Mouse (Mus musculus) brain, adult 2 months (tissue): ENCODE results near the gene Pcx.
A peak's percentile ranks its signal among the peaks of the same experiment; 100 is the strongest.
"Not testable (repeated sequence)": the region's sequence is repeated elsewhere in the genome, so short reads cannot be mapped to it uniquely, and the experiment has no call there.

Experiments
- DNase-seq: peaks from one replicate; pipeline ENCODE4 v3.0.0; 2011; ENCODE audit warnings: low read depth, low spot score

The Pcx gene

DNA sequence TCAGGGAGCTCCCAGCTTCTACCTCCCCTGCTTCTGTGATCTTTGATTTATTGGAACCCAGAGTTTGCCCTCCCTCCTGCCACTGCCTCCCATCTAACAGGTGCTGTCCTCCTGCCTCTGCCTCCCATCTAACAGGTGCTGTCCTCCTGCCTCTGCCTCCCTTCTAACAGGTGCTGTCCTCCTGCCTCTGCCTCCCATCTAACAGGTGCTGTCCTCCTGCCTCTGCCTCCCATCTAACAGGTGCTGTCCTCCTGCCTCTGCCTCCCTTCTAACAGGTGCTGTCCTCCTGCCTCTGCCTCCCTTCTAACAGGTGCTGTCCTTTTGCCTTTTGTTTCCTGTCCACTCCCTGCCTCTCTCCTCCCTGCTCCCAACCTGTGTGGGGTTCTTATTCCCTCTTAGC is 76.5 kb downstream of the Pcx start:
- not testable (repeated sequence) for DNase-seq

DNA sequence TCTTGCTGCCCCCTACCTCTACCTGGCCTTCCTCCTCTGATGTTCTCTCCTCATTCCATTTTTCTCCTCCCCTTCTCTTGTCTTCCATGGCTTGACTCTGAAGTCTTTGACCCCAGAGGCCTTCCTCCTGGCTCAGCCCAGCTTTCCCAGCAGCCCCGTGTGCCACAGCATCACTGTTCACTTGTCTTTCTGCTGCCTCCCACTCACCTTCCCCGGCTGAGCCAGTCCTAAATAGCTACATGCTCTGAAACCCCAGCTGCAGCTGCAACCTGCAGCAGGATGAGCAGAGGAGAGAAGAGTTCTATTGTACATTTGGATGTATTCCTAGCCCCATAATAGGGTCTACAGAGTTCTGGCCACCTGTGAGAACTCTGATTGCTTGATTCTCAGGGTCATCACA is 77.2 kb downstream of the Pcx start:
- DNase-seq: peak; percentile 84

DNA sequence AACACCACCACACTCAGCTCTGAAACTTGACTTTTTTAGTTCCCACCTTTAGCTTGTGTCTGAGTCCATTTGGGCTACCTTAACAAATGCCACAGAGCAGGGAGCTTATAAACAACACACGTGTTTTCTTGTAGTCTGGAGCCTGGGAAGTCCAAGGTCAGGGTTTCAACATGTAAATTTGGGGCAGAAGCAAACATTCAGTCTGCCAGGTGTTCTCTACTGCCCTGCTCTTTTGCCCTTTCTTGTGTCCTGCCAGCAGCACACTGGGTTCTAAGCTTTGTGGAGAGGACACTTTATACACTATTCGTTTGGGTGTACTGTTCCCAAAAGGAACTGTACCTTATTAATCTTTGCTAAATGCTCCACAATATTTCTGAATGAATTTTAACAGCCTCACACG is 78.2 kb downstream of the Pcx start:
- no peak for DNase-seq

DNA sequence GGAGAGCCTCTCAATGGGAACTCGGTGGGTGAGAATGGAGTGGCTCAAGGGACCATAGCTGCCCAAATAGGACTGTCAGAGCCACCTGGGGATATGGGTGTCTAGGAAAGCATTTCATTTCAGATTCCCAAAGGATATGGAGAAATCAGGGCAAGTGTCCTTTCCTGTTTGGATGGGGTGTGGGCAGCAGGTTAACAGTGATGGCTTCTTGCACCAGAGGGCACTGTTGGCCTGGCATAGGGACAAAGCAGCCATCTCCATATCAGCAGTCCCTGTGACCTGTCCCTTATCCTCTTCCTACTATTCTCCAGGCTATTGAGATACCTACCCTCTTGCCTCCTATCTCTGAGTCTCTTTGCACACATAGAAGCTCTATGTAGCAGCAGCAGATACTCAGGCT is 78.8 kb downstream of the Pcx start:
- peak; percentile 48 for DNase-seq

DNA sequence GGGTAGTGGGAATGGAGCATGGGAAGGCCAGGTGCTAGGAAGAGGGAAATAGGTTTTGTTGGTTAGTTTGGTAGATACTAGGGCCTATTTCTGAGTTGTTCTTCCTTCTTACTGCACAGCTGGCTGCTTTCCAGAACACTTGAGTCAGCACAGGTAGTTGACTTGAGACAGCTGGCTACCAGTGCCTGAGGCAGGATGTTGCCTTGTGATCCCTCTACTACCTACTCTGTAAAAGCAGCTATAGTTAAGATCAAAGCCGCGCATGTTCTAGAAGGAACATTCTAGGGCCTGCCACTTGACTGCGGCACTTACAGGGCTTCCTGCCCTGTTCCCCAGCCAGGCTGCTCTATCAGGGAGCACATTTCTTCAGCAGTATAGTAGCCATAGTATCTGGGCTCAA is 79.8 kb downstream of the Pcx start:
- DNase-seq: peak; percentile 60

DNA sequence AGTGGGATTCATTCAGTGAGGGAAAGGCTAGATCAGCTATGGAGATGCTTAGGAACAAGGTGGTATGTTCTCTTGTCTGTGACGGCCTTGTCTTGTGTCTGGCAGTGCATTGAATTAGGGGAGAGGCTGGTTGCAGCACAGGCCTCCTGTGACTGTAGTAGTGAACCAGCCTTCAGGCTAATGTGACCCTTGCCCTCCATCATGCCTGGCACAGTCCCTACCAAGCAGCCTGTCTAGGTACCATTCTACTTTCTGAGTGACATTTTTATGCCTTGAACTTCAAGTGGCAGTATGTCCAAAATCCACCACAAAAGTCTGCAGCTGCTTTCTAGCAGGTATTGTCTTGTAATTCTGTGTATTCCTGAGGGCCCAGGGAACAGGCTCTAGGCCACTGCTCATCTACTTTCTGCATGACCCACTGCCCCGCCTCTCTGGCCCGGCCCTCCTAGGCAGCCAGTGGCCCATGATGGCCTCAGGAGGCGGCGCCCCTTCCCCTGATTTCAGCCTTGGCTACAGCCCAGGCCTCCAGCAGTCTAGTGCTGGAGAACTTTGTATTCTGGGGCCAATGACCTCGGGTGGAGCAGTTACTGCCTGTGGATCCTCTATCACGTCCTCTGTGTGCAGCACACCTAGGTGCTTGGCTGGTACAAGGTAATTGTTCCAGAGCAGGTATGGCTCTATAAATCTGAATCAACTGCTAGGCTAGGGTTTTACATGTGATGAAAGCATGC is 83.7 kb downstream of the Pcx start:
- no peak for DNase-seq

DNA sequence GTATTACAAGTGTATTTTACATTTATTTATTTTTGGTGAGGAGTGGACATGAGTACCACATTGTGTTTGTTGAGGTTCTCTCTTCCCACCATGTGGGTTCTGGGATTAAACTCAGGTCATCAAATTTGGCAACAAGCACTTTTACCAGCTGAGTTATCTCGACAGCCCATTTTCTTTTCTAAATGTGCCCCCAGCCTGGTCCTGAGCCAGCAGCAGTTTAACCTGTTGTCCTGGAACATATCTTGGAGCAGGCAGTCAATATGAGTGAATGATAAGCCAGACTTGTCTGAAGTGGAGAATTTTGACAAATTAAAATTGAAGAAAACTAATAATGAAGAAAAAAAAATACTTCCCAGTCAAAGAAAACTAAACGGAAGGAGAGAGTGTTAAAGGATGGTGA is 85.8 kb downstream of the Pcx start:
- no peak for DNase-seq

DNA sequence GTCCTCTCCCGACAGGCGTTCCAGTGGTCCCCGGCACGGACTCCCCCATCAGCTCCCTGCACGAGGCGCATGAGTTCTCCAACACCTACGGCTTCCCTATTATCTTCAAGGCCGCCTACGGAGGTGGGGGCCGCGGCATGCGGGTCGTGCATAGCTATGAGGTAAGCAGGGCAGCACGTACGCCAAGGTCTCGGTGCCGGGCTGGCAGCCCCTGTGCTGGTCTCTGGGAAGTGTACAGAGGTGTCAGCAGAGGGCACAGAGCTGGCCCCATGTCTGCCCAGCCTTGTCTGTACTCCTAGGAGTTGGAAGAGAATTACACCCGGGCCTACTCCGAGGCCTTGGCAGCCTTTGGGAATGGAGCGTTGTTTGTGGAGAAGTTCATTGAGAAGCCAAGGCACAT is 92.2 kb downstream of the Pcx start:
- DNase-seq: no peak

DNA sequence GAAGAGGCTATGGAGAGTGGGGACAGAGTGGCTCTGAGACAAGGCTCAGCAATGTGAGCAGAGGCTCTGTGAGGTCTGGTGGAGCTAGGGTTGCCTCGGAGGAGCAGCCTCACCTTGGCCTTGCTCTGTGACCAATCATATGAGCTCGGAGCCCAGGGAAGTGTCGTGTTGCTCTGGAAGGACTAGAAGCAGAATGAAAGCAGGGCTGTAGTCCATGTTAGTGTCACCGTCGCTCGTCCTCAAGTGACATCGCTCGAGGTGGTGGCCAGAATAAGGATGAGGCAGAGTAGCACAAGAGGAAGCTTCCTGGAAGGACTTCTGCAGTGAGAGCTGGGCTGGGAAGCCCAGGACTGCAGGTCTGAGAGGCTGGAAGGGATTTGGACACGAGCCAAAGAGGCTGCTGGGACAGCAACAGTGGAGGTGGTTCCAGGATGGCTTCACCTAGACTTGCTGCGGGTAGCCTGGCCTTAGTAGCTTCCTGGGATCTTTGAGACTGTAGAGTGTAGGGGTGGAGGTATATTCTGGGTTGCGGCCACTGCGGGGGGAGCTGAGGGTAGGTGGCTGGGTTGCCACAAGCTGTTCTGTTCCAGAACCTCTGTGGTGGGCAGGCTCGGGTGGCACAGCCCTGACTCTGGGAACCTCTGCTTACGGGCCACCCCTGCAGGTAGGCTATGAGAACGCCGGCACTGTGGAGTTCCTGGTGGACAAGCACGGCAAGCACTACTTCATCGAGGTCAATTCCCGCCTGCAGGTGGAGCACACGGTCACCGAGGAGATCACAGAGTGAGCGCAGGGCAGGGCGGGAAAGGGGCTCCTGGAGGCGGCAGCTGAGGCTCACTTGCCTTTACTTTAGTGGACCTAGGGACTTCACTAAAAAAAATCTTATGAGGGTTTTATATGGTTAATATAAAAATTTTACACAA is 93.8 kb downstream of the Pcx start:
- DNase-seq: peak; percentile 40

DNA sequence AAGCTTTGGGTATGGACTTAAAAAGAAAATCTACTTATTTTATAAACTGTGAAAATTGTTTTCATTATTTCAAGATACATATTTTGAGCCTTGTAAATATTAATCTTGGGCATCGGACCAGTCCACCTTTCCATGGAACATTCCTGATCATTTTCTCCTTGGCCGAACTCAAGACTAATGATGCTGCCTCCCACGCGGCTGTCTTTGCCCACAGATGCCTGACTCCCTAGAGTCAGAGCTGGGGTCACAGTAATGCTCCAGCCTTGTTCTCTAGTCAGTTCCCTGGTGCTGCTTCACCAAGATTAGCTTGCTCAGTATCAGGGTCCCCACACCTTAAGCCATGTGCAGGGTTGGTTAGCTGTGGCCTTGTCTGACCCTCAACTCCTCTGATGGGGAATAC is 95.4 kb downstream of the Pcx start:
- DNase-seq: no peak

DNA sequence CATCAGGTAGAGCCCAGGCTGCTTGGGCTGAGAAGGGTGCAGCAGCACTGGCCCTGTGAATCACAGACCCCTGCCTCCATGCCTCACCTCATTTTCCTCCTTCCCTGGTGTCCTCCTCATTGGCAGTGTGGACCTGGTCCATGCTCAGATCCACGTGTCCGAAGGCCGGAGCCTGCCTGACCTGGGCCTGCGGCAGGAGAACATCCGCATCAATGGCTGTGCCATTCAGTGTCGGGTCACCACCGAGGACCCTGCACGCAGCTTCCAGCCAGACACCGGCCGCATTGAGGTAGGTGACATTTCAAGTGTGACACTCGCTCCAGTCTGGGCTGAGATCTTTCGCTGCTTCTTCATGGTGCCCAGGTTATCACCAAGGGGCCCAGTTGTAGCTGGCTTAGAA is 97.1 kb downstream of the Pcx start:
- no peak for DNase-seq

DNA sequence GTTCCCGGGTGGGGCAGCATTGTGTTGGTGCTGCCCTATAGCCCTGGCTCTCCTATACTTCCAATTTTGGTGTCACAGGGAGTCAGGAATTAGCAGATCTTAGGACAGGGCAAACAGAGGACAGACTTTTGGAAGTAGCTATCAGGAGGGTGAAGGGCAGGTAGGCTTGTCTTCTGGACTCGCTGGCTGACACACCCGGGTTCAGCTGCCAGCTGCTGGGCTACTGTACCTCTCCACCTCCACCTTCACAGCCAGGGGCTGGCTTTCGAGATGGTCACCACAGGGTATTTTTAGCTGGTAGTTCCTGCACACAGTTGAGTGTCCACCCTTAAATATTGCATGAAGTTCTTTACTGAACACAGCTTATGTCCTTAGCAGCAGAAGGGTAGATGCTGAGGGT is 98.2 kb downstream of the Pcx start:
- DNase-seq: no peak

DNA sequence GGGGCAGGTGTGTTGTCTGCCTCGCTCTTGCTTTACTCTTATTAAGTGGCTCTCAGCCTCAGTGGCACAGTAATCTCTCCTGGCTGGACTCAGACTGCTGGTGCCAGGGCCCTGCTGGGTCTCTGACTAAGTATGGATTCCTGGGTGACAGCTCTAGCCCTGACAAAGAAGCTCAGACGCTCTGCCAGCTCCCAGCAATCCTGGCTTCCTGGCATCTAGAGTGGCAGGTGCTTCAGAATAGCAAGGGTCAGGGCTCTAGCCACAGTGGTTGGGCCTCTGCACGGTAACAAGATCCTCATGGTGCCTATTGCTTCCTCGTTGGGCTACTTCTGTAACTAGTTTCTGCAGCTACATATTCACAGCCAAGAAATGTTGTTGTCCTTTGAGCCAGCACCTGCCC is 99.8 kb downstream of the Pcx start:
- no peak for DNase-seq

DNA sequence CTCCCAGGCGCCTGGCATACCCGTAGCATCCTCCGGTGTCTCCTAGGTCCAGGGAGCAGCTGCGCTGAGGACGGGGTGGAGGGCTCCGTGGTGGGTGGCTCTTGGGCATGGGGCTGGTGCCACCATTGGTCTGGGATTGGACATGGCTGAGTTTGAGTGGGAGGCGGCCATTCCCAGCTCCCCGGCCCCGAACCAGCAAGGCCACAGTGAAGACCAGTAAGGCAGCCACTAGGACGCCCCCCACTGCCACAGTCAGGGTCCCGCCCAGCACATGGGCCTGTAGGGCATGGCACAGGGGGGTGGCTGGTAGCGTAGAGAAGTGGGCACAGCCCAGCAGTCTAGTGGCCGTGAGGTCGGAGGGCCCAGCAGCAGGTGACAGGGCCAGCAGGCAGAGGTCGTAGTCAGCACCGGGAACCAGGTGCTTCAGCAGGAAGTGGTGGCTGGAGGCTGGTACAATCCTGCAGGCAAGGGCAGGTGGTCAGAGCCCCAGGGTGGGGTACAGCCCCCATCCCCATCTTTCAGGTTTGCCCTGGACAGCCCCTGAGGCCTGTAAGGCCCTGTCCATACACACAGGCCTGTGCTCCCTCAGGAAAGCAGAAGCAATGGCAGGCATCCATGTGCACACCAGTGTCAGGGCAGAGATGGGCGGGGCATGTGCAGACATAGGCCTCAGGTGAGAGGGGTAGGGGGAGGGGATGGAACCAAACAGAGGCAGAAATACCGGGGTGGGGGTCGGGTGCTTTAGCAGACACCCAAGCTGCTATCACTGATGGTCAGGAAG is 102.1 kb downstream of the Pcx start:
- no peak for DNase-seq

DNA sequence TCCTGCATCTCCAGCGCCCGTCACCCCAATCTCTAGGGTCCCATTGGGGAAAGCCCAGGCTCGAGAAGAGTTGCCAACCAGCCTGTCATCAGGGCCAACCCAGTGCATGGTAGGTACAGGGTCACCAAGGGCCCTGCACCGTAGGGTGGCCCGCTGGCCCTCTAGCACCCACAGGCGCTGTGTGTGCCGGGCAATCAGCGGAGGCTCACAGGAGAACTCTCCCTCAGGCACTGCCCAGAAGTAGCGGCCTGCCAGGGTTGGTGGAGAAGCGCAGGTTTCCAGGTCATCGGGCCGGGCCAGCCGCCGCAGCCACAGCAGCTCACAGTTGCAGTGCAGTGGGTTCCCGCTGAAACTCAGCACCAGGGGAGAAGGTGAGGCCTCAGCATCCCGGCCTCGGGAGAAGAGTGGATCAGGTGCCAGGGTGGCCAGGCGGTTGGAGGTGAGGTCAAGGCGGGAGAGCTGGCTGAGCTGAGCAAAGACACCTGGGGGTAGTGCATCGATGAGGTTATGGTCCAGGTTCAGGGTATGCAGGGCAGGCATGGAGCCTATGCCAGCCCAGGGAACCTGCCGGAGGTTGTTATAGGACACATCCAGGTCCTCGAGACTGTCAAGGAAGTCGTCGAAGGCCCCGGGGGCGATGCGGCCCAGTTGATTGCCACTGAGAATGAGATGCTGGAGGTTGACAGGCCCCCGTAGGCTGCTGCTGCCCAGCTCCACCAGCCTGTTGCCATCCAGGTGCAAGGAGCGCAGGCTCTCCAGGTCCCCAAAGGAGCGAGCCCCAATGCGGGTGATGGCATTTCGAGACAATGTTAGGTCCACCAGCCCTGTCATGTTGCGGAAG is 103.4 kb downstream of the Pcx start:
- DNase-seq: no peak

DNA sequence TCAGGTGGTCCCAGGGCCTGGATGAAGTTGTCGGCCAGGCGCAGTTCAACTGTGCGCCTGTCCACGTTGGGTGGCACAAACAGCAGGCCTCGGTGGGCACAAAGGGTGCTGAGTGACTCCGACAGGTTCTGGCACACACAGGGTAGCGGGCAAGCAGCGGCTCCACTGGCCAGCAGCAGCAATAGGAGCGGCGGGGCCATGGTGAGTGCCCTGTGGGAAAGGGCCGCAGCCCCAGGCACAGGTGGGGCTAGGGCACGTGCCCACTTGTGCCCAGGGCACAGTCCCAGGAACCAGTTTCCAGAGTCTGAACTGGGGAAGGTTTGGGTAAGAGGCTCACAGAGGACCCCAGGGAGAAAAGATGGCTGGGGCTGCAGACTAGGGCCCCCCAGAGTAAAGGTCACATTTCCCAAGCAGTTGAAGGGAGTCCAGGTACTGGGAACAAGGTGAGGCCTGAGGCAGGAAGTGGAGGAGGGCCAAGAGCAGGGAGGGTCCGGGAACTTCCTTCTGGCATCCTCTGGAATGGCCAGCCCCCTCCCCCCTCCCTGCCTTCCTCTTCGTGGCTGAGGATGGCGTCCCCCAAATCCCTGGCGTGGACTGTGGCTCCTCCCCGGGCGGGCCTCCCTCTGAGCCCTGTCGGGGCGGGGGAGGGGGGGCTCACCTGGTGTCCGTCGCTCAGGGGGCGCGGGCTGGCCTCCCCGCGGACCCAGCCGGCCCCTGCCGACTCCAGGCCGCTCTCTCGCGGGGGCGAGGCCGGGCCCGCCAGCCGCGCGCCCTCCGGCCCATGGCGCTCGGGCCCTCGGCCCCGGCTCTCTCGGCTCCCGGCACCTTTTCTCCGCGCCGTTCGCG is 104.3 kb downstream of the Pcx start:
- peak; percentile 55 for DNase-seq

DNA sequence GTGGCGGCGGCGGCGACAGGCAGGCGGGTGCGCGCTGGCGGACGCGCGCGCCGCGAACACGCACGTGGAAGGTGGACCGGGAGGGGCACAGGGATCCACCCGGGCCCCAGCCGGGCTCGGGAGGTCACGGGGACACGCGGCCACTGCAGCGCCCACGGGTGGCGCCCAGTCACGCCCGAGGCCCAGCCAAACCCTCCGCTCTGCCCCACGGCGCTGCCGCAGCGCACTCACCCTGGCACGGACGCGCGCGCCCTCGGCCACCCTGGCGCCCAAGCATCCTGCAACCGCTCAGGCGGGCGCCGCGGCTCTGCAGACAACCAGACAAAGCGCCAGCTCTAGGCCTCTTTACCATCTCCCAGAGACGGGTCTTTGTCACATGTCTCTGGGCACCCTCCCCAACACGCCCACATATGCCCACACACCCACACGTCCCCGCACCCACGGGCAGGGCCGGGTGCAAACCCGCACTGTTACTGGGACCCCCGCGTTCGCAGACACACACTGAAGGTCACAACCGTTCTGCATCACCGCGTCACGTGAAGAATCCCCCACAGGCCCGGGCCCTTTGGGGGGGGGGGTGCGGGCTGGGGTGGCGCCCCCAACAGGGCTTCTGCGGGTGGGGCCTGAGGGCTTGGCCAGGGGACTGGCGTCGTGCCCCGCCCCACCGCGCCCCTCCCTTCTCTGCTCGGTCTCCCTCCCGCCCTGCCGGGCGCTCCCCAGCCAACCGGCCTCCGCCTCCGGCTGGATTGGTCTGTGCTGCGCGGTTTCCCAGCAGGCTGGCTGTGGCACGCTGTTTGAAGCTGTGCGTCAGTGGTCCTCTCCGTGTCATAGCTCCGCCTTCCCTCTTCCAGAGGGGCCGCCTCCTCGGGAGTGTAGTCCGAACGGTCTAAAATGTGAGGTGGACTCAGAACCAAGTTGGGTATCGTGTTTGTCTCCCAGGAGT is 105.2 kb downstream of the Pcx start, which contains the start of gene Lrfn4:
Gene Lrfn4 (minus strand): TSS at position 517 of the 943 bp plus-strand sequence.
- peak; percentile 98 for DNase-seq

DNA sequence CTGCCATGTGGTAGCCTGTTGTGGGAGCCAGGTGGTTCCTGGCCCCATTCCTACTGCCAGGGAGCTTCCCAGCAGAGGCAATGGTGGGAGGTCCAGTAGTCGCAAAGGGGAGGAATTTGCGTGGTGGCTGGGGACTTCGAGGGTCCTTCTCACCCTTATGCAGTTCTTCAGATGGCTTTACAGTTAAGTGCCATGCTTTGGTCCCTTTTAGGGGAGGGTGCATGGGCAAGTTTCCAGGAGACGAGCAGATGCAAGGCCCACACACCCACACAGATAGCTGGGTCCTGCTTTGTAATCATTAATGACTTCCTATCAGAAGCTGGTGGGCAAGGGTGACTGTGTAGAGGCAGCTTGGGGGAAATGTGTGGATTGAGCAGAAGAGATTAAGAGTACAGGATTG is 106.3 kb downstream of the Pcx start:
- DNase-seq: no peak

DNA sequence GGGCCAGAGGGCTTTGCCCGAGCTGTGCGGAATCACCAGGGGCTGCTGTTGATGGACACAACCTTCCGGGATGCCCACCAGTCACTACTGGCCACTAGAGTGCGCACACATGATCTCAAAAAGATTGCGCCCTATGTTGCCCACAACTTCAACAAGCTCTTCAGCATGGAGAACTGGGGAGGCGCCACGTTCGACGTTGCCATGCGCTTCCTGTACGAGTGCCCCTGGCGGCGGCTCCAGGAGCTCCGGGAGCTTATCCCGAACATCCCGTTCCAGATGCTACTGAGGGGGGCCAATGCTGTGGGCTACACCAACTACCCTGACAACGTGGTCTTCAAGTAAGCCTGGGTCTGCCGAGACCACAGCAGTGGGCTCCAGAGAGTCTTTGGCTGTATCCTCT is 107.9 kb downstream of the Pcx start:
- peak; percentile 63 for DNase-seq
